Mouse (Mus musculus): ENCODE data around the gene 6430571L13Rik. TPM values are rescaled to one million over a fixed set of nuclear protein-coding genes. Genes with fewer than 3 reads are reported as not detected.

The 6430571L13Rik gene
- polyA plus RNA-seq, 1 experiment from 2014 or later: 0.28 TPM

DNA sequence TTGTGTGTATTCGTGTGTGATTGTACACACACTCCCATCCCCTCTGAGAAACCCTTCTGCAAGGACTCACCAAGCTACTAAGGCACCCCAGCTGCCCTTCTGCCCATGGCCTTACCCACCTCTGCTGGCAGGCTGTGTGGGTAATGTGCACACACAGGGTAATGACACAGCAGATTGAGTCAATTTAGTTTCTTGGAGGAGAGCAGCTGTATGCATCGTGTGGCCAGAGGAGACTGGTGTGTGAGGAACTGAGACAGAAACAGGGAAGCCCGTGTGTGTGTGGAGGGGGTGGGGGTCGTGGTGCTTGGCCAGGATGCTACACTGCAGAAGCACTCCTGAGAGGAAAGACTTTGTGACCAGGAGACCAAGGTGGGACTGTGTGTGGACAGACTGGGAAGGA lies 32.0 kb downstream of the 6430571L13Rik start:
- WGBS: 53% methylated on average over 4 of the region's 4 CpGs
- ATAC-seq (ENCODE audit: insufficient read depth, low FRiP score, low read depth): no peak

DNA sequence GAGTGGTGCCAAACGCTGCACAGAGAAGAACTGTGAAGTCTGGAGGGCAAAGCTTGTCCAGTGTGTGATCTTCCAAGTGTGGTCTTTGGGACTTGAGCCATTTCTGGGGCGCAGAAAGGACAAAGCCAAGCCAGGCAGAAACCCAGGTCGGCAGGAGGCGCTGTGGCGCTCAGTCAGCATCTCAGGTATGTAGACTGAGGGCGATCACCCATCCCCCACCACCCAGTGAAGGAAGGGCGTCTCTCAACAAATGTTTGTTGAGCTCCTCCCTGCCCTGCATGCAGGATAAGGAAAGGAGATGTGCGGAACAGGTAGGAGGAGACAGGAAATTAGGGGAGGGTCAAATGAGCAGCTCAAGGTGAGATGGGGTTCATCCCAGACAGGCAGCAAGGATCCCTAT lies 34.2 kb downstream of the 6430571L13Rik start:
- 3% methylated on average over 8 of the region's 8 CpGs for WGBS
- H3K27me3 ChIP-seq (replicated peaks): peaks cover 51% of the 10 kb centered on the region
- no peak for ATAC-seq (ENCODE audit: insufficient read depth, low FRiP score, low read depth)

More for the DNA sequence above, 32.0 kb downstream of the 6430571L13Rik start:
- Histone ChIP-seq H3K4me1 (no peaks in the 10 kb centered on the region), H3K9me3 (no peaks in the 10 kb centered on the region), H3K4me3 (replicated peaks) (no peak overlapping the region), H3K27me3 (replicated peaks) (peaks cover 31% of the 10 kb centered on the region), H3K36me3 (no peaks in the 10 kb centered on the region), H3K4me2 (no peak overlapping the region), H3K27ac (no peak overlapping the region), H3K9ac (no peak overlapping the region)

DNA sequence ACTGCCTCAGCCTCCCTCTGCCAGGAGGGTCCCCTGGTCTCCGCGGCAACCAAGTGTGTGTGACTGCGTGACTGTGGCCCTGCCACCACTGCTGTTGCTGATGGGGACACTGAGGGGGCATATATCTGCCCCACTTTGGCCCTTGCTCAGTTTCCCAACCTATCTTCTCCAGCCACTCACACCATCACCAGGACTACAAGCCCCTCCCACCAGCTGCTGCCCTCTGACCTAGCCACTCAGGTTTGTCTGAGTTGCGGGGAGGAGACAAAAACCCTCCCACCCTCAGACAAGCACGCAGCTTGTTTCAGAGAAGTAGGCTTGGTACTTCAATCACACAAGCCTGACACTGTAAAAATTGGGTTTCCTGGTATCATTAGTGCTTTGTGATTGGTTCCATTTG lies 35.0 kb downstream of the 6430571L13Rik start:
- no peak overlapping the region for H3K4me3 ChIP-seq (replicated peaks)
- peaks cover 57% of the 10 kb centered on the region for H3K27me3 ChIP-seq (replicated peaks)
- H3K4me2 ChIP-seq: no peak overlapping the region
- no peaks in the 10 kb centered on the region for H3K36me3 ChIP-seq
- H3K4me1 ChIP-seq: no peaks in the 10 kb centered on the region
- ATAC-seq (ENCODE audit: insufficient read depth, low FRiP score, low read depth): no peak
- H3K27ac ChIP-seq: no peak overlapping the region
- H3K9ac ChIP-seq: no peak overlapping the region
- no peaks in the 10 kb centered on the region for H3K9me3 ChIP-seq
- WGBS: 24% methylated on average over 5 of the region's 5 CpGs

More for the DNA sequence above, 34.2 kb downstream of the 6430571L13Rik start:
- Histone ChIP-seq H3K9me3 (no peaks in the 10 kb centered on the region), H3K4me3 (replicated peaks) (no peak overlapping the region), H3K36me3 (no peaks in the 10 kb centered on the region), H3K4me2 (no peak overlapping the region), H3K9ac (no peak overlapping the region), H3K27ac (no peak overlapping the region), H3K4me1 (no peaks in the 10 kb centered on the region)

DNA sequence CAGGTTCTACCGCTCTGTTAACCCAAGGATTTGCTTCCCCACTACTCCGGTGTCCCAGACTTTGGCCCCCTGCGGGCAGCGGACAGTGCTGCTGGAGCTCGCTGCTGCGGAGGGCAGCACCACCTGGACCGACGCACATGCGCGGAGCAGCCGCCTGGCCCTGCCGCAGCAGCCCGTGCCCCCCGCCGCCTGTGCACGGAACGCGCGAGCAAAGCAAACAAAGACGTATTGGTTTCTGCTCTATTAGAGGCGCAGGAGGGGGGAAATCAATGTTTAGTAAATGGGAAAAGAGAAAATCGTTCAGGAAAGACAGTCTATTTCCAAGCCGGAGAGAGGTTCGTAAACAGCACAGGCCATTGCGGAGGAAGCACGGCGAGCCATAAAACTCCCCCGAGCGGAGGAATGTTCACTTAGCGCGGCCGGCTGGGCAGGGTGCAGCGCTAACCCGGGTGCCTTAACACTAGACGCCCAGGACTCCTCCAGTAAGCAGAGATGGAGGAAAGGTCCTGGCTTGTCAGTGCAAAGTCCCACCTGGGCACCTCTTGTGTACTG lies 37.6 kb downstream of the 6430571L13Rik start:
- Histone ChIP-seq H3K9ac (no peak overlapping the region), H3K36me3 (no peaks in the 10 kb centered on the region), H3K4me3 (replicated peaks) (peak overlapping the region; percentile 27), H3K27me3 (replicated peaks) (peaks cover 83% of the 10 kb centered on the region), H3K27ac (no peak overlapping the region), H3K9me3 (no peaks in the 10 kb centered on the region), H3K4me1 (no peaks in the 10 kb centered on the region), H3K4me2 (peak overlapping the region; percentile 51)
- under 1% methylated on average over 35 of the region's 35 CpGs for WGBS
- no peak for ATAC-seq (ENCODE audit: insufficient read depth, low FRiP score, low read depth)

DNA sequence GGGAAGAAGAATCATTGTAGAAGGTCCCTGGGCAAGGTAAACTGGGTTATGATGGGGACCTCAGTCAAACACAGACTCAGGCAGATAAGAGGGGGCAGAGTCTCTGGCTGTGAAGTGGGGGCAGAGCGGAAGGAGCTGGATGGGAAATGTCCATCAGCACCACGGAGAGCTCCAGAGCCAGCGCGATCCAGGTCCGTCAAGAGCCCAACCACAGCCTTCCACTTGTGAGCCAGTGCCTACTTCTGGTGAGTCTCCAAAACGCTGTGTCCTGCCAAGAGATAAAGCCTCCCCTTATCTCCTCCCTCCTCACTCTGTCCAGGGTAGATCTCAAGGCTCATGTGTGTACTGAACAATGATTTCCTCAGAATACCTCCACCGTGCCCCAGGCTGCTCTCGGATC lies 41.3 kb downstream of the 6430571L13Rik start:
- no peaks in the 10 kb centered on the region for H3K9me3 ChIP-seq
- ATAC-seq (ENCODE audit: insufficient read depth, low FRiP score, low read depth): no peak
- no peak overlapping the region for H3K9ac ChIP-seq
- WGBS: 8% methylated on average over 8 of the region's 8 CpGs
- no peak overlapping the region for H3K4me2 ChIP-seq
- no peaks in the 10 kb centered on the region for H3K4me1 ChIP-seq
- no peaks in the 10 kb centered on the region for H3K36me3 ChIP-seq
- peaks cover 84% of the 10 kb centered on the region for H3K27me3 ChIP-seq (replicated peaks)
- no peak overlapping the region for H3K4me3 ChIP-seq (replicated peaks)
- H3K27ac ChIP-seq: no peak overlapping the region

DNA sequence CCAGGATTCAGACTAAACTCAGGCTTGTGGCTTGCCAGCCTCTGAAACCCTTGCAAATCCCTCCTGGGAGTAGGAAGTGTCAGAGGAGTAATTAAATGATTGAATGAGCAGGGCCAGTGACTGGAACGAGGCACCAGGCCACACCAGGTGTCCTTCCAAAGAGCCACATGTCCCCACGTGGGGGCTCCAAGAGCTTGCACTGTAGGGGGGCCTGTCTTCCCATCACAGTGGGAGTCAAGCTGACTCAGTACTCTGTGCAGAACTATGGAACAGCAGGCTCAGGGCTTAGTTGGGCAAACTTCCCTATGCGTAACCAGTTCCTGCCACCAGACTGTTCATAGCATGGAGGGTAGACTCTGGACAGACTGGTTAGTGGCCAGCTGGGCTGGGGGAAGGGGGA lies 44.0 kb downstream of the 6430571L13Rik start:
- peaks cover 59% of the 10 kb centered on the region for H3K27me3 ChIP-seq (replicated peaks)
- no peaks in the 10 kb centered on the region for H3K9me3 ChIP-seq
- no peak overlapping the region for H3K4me2 ChIP-seq
- 28% methylated on average over 3 of the region's 3 CpGs for WGBS
- H3K4me1 ChIP-seq: peaks cover 3% of the 10 kb centered on the region; the same call in 1 of the 2 replicates
- H3K27ac ChIP-seq: no peak overlapping the region
- no peak overlapping the region for H3K9ac ChIP-seq
- ATAC-seq (ENCODE audit: insufficient read depth, low FRiP score, low read depth): no peak
- no peak overlapping the region for H3K4me3 ChIP-seq (replicated peaks)
- no peaks in the 10 kb centered on the region for H3K36me3 ChIP-seq

DNA sequence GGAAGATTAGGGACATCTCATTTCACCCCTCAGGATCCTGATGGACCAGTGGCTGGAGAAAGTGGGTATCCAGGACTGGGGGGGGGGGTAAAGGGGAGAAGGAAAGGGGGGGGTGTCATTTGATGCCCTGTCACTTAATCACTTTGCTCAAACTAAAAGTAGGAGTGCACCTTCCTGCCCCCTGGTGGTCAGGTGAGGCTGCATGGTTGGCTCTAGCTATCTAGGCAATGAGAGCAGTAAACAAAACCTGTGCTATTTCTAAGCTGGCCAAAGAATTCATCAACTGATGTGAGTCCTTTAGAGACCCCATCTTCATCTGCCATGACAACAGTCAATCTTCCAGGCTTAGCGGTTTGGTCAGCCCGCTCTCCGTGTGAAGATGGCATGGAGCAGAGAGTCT lies 46.3 kb downstream of the 6430571L13Rik start:
- H3K4me1 ChIP-seq: peaks cover 3% of the 10 kb centered on the region; the same call in 1 of the 2 replicates
- H3K27ac ChIP-seq: no peak overlapping the region
- no peak overlapping the region for H3K4me3 ChIP-seq (replicated peaks)
- ATAC-seq (ENCODE audit: insufficient read depth, low FRiP score, low read depth): no peak
- no peaks in the 10 kb centered on the region for H3K36me3 ChIP-seq
- peaks cover 38% of the 10 kb centered on the region for H3K27me3 ChIP-seq (replicated peaks)
- H3K9me3 ChIP-seq: no peaks in the 10 kb centered on the region
- H3K4me2 ChIP-seq: no peak overlapping the region
- no peak overlapping the region for H3K9ac ChIP-seq
- WGBS: 57% methylated on average over 3 of the region's 3 CpGs

DNA sequence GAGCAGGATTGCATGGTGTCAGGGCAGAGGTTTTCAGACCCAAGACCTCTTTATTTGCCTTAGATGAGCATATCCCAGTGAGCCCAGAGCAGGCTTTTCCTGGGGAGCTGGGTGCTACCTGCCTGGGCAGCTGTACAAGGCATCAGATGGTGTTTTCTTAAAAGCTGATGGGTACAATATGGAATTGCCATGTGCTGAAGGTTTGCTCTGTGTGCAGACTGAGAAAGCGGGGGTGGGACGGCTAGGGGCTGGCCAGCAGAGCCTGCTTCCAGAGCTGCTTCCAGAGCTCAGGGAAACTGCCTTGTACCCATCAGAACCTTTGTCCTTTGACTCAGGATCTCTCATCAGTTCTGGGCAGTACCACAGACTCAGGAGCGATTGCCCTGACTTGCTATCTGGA lies 47.3 kb downstream of the 6430571L13Rik start:
- no peak for ATAC-seq (ENCODE audit: insufficient read depth, low FRiP score, low read depth)
- Histone ChIP-seq H3K27ac (no peak overlapping the region), H3K27me3 (replicated peaks) (peaks cover 29% of the 10 kb centered on the region), H3K9ac (no peak overlapping the region), H3K4me2 (no peak overlapping the region), H3K9me3 (no peaks in the 10 kb centered on the region), H3K36me3 (no peaks in the 10 kb centered on the region), H3K4me3 (replicated peaks) (no peak overlapping the region), H3K4me1 (peaks cover 3% of the 10 kb centered on the region; the same call in 1 of the 2 replicates)
- 88% methylated on average over 3 of the region's 3 CpGs for WGBS

DNA sequence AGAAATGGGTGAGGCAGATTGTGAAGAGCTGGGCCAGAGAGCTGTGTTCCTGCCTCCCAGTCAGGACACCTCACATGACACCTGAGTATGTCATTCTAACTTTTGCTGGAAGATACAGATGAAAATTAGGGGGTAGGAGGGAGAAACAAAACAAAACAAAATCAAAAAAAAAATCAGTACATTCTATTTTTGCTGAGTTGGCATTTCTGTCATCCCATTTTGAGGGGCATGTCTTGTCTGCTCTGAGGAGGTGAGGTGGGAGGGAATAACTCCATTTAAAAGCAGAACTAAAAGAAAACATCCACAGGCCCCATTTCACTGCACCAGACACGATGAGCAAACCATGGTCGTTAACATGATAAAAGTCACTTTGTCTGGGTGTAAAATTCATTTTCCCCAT lies 47.9 kb downstream of the 6430571L13Rik start:
- H3K27me3 ChIP-seq (replicated peaks): peaks cover 23% of the 10 kb centered on the region
- WGBS: 67% methylated on average over 2 of the region's 2 CpGs
- no peaks in the 10 kb centered on the region for H3K9me3 ChIP-seq

DNA sequence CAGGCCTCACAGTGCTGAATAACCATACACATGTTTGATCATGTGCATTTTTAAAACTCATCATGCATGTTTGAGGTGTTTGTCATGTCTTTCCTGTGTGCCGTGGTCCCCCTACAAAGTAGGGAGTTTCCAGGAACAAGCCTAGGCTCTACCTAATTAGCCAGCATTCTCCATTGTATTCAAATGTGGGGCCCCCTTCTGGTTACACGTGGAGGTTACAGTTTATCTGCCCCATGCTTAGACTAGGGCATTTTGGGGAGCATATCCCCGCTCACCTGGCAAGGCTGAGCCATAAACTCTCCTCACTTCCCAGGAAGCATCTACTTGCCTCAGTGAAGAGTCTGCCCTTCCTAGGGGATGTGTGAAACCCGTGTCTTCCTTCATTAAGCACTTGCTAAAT lies 56.0 kb downstream of the 6430571L13Rik start:
- no peaks in the 10 kb centered on the region for H3K9me3 ChIP-seq
- peaks cover 49% of the 10 kb centered on the region for H3K27me3 ChIP-seq (replicated peaks)
- 32% methylated on average over 4 of the region's 4 CpGs for WGBS
- no peak overlapping the region for H3K4me2 ChIP-seq
- no peak overlapping the region for H3K9ac ChIP-seq
- H3K36me3 ChIP-seq: no peaks in the 10 kb centered on the region
- H3K4me3 ChIP-seq (replicated peaks): no peak overlapping the region
- H3K4me1 ChIP-seq: peaks cover 12% of the 10 kb centered on the region; the same call in 1 of the 2 replicates
- H3K27ac ChIP-seq: no peak overlapping the region
- no peak for ATAC-seq (ENCODE audit: insufficient read depth, low FRiP score, low read depth)

More for the DNA sequence above, 47.9 kb downstream of the 6430571L13Rik start:
- Histone ChIP-seq H3K9ac (no peak overlapping the region), H3K4me3 (replicated peaks) (no peak overlapping the region), H3K4me2 (no peak overlapping the region), H3K27ac (no peak overlapping the region), H3K4me1 (peaks cover 3% of the 10 kb centered on the region; the same call in 1 of the 2 replicates), H3K36me3 (no peaks in the 10 kb centered on the region)
- ATAC-seq (ENCODE audit: insufficient read depth, low FRiP score, low read depth): no peak

DNA sequence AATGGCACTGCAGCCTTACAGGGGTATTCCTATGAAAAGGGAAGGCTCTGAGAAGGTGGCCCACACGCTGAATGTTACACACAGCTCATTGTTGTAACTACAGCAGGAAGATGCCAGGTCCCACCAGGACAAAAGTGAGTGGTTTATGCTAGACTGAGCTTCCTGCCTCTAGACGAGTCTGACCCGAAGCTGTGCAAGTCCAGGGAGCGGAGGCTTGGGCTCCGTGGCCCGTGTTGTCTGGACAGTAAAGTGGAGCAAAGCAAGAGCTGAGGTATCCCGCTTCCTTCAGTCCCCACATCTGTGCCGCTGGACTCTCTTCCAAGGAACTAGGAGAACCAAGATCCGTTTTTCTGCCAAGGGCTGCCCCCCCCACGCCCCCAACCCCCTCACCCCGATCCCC lies 58.6 kb downstream of the 6430571L13Rik start:
- Histone ChIP-seq H3K27ac (no peak overlapping the region), H3K4me2 (no peak overlapping the region; the same call in 1 of the 2 replicates), H3K9me3 (no peaks in the 10 kb centered on the region), H3K9ac (no peak overlapping the region), H3K4me1 (peaks cover 12% of the 10 kb centered on the region; the same call in 1 of the 2 replicates), H3K36me3 (no peaks in the 10 kb centered on the region), H3K4me3 (replicated peaks) (no peak overlapping the region), H3K27me3 (replicated peaks) (peaks cover 73% of the 10 kb centered on the region)
- WGBS: 27% methylated on average over 11 of the region's 11 CpGs
- no peak for ATAC-seq (ENCODE audit: insufficient read depth, low FRiP score, low read depth)

DNA sequence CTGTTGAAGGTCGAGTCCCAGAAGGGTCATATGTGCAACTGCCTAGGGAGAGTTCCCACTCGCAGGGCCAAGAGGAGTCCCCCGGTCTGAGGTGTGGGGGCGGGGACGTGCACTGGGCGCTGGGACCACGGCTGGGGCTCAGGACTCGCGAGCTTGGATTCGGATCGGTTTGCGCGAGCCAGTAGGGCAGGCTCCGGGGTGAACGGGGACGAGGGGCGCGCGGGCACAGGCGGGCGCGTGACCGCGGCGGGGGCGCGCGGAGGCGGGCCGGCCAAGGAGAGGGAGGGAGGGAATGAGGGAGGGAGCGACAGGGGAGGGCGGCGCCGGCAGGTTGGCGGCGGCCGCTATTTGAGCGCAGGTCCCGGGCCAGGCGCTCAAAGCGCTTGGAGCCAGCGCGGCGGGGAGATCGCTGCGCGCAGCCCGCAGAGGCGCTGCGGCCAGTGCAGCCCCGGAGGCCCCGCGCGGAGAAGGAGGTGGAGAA lies 59.1 kb downstream of the 6430571L13Rik start, which contains the start of gene Cacna2d2:
Gene Cacna2d2 (plus strand): TSS at position 122 of the 481 bp plus-strand sequence.
- H3K27ac ChIP-seq: no peak within 1 kb of the TSS
- WGBS: under 1% methylated on average over 30 of the region's 54 CpGs
- H3K4me1 ChIP-seq: peaks cover 12% of the 10 kb centered on the region; the same call in 1 of the 2 replicates
- H3K36me3 ChIP-seq: no peaks in the 10 kb centered on the region
- peaks cover 77% of the 10 kb centered on the region for H3K27me3 ChIP-seq (replicated peaks)
- H3K4me2 ChIP-seq: peak within 1 kb of the TSS; percentile 100
- peak within 1 kb of the TSS; percentile 1; the same call in 1 of the 2 replicates for H3K9ac ChIP-seq
- peak; percentile 44; the same call in 1 of the 2 replicates for ATAC-seq (ENCODE audit: insufficient read depth, low FRiP score, low read depth)
- H3K4me3 ChIP-seq (replicated peaks): peak within 1 kb of the TSS; percentile 59
- H3K9me3 ChIP-seq: no peaks in the 10 kb centered on the region

Data from stomach, embryonic 15.5 days (tissue).